Mouse (Mus musculus): ENCODE measurements around the gene Mylpf.

The Mylpf gene

DNA sequence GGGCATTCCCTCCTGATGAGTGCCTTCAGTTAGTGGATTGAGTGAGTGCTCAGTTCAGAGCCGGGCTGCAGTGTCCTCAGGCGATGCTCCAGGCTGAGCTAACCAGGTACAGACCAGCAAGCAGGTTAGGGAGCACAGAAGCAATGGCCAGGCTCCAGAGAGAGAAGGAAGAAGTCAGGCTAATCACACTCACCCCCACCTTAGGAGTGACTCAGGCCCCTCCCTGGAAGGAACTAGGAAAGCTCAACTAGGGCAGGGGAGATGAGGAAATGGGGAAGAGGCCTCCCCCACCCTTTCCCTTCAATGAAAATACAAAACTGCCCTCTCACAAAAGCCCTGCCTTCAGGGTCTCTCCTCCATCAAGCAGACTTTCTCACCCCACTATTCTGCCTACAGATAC is 2.1 kb upstream of the Mylpf start:
- no peak for DNase-seq (ENCODE audit: low spot score in 2 of 2)

DNA sequence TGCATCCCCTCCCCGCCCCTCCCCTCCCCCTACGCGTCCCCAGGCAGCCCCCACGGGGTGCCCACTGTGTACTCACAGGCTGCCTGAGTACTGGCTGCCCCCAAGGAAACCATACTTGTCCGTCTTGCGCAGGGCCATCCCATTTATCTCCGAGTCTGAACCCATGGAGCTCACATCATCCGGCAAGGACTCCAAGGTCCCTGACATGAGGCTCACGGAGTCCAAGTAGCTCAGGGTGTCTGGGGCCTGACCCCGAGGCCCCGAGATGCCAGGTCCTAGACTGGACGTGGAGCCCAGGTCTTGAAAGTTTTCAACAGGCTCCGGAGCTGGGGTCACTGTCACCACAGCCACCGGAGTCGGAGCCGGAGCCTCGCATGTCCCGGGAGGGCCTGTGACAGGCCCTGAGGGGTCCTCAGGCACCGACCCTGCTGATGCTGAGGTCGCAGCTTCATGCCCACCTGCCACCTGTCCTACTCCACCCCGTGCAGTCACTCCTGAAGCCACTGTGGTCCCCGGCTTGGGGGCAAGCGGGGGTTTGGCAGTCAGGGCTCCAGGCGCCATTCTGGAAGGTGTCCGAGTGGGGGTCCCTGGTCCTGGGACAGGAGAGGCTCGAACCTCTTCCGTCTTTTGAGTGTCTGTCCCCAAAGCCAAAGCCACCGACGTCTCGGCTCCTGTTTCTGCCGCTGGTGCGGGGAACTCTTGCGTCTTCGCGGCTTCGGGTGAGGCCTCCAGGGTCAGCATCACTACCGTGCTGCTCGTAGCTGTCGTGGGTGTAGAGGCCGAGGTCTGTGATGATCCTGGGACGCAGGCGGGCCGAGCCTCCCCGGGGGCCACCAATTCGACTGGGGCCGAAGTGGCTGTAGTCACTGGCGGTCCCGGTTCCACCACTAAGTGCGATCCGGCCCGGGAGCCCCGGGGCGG is 1.1 kb upstream of the Mylpf start:
- DNase-seq (ENCODE audit: low spot score in 2 of 2): no peak

DNA sequence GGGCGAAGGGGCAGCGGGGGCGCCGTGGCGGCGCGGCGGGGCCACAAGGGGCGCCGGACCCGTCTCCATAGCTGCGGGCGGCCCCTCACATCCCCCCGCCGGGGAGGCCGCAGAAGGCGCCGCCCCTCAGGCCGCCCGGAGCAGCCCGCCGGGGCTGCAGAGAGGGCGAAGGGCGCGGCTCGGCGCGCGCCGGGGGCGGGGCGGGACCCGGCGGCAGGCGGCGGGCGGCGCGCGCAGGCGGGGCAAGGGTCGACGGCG is 466 bp upstream of the Mylpf start, which contains the start of gene Tbc1d10b:
TSS of gene Tbc1d10b (minus strand) at position 174 of the 258 bp plus-strand sequence.
- no peak for DNase-seq (ENCODE audit: low spot score in 2 of 2)

DNA sequence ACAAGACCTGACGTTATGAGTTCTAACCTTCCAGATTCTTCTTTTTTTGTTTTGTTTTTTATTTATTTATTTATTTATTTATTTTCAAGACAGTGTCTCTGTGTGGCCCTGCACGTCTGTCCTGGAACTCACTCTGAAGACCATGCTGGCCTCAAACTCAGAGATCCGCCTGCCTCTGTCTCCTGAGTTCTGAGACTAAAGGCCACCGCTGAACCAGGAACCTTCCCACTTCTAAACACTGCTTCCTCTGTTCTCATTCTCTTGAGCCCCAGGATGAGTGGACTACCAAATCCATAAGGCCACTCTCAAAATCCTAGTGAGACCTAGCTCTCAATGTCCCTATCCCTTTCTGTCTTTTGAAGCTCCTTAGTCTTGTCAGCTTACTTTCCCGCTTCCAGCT is 1.2 kb downstream of the Mylpf start:
- no peak for DNase-seq (ENCODE audit: low spot score in 2 of 2)

DNA sequence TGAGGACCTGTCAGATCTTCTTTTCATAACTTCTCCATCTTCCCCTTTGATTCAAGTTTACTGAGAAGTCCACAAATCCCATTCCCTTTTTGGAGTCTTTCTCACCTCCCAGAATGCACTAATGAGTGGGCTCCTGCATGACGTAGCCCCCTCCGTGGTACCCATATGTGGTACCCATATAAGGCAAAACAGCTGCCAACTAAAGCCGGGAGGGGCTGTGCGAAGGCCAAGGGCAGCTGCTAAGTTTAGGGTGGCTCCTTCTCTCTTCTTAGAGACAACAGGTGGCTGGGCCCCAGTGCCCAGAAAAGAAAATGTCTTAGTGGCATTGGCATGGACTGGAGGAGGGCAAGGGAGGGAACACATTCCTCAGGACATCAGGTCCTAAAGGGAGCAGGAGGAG is 1.6 kb downstream of the Mylpf start:
- no peak for DNase-seq (ENCODE audit: low spot score in 2 of 2)

DNA sequence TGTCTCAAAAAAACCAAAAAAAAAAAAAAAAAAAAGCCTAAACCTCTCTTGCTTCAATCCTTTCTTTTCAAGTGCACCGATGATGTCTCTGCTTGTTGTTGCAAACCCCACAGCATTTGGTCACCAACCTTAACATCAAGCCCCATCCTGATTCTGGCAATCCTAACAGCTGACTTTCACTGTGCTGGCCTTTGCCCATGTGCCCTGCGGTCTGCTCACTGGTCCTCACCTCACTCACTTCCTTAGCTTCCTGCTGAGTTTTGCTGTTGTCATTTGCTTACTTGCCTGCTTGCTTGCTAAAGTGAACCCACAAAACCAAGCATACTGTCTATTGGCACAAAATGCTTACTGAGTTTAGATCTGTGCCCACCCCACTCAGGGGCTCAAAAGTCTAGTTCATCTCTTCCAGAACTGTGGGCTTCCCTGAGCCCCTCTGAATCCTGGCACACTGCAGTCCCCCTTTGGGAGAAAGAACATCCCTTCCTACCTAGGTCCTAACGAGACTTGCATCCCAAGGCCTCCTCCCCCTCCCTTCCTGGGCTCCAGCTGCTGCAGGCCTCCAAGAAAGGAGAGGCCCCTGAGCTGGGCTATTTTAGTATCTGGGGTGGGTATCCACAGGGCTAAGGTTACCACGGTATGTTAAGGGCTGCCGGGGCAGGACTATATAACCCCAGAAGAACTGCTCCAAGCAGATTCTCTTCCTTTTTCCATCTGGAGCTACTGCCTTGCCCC is 2.5 kb downstream of the Mylpf start:
- DNase-seq (ENCODE audit: low spot score in 2 of 2): no peak

DNA sequence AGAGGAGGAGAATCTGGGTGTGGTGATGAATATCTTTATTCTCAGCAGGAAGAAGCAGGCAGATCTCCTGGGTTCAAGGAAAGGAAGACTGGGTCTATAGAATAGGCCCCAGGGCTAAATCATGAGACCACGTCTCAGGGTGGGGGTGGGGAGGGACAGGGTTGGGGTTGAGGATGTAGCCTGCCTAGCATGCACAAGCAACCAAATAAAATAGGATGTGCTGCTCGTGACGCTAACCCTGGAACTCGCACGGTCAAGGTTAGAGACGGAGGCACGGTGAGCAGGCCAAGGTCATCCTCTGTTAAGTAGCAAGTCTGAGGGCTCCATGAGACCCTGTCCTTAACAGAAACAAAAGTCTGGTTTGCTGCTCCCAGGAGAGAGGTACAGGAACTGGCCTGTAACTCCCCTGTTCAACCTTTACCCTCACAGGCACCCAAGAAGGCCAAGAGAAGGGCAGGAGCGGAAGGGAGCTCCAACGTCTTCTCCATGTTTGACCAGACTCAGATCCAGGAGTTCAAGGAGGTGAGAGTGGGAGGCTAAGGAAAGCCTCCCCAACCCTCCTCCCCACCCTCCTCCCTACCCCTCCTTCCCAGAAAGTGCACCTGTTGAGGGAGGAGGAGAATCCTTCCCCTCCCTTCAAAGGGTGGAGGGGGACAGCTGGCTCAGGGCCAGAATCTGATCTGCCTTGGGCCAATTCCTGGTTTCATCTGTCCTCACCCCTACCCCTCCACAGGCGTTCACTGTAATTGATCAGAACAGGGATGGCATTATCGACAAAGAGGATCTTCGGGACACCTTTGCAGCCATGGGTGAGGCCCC is 4.0 kb downstream of the Mylpf start:
- DNase-seq (ENCODE audit: low spot score in 2 of 2): no peak

DNA sequence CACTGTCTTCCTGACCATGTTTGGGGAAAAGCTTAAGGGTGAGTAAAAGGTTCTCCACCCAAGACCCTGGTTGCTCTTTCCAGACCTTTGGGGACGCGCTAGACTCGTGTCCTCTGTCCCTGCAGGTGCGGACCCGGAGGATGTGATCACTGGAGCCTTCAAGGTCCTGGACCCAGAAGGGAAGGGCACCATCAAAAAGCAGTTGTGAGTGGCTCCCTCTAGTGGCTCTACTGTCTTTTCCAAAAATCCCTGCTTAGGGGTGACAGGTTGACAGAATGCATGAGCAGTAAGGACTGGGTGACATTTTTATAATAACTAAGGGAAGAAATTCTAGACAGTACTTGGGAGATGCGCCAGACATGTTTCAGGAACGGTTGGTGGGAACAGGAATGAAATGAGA is 4.8 kb downstream of the Mylpf start:
- no peak for DNase-seq (ENCODE audit: low spot score in 2 of 2)

DNA sequence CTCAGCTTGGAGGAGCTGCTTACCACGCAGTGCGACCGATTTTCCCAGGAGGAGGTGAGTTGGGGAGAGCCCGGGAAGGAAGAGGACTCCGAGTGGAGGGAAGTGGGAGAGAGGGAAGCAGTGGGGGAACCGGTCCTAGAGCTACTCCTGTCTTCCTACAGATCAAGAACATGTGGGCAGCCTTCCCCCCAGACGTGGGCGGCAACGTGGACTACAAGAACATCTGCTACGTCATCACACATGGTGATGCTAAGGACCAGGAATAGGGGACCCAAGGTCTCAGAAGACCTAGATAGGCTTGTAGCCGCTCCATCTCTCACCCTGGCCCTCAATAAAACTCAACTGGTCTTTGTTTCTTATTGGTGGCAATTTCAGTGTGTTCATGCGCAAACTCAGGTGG is 5.2 kb downstream of the Mylpf start:
- DNase-seq (ENCODE audit: low spot score in 2 of 2): no peak

DNA sequence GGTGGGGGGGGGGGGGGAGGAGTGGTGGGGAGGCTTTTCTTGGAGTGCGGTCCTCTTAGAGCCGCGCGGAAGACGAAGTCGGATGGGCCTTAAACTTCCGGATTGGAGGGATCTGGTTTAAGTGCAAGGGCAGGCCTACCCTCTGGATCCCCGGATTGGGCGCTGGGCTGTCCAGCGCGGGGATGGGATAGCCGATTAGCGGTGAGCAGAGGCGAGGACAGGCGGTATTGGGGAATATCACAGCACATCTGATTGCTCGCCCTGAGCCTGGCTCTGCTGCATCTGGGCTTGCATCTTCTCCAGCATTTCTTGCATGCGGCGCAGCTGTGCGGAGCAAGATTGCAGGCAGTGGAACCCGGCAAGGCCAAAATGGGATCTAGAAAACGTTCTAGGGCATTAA is 5.8 kb downstream of the Mylpf start:
- DNase-seq (ENCODE audit: low spot score in 2 of 2): no peak

DNA sequence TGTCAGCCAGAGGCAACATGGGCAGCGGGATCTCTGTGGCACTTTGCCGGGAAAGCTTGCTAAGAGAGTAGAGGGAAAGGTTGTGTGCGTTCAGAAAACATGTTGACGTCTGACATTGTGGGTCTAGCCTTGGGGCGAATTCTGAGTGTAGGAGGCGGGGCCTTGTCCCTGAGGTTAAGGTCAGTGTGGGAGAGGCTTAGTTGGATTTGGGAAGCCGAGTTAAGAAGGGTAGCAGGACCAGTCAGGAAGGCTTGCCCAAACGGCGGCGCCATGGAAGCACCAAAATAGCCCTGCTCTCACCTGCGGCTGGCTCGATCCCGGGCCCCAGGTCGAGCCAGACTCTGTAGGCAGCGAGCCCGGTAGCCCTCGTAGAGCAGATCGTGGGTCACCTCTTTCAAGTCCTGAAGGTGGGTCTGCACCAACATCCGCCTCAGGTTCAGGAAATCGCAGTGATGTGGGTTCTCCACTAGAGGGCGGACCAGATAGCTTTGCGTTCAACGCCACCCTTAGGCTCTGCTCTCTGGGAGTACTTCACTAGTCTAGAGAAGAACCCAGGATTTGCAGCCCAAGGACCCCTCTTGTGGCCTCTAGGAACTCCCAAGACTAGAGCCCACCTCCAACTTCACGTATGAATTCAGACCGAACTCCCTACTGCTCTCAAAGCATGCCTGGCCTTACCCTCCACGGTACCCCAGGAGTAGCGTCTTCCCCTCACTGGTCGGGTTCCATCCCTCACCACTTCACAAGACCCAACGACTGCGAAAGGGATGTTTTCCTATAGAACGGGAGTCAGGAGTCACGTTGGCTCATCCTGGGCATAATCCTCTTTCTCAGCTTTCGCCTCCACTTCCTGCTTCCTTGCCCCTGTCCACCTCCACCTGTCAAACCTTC is 6.5 kb downstream of the Mylpf start:
- DNase-seq (ENCODE audit: low spot score in 2 of 2): peak in 1 of 2 experiments; percentile 61

DNA sequence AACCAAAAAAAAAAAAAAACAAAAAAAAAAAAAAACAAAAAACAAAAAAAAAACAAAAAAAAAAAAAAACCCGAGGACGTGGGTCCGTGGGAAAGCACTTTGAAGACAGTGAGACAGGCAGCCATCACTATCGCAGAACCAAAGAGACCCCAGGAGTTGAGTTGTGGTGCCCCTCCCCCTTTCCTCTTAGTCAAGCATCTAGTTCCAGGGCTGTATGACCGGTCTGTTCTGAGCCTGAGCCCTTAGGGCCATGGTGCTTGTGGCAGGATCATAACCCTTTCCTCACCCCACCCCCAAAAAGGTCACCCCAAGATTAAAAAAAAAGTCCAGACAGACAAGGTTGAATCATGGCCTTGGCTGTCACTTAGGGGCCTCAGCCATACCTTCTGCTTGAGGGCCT is 7.6 kb downstream of the Mylpf start:
- no peak for DNase-seq (ENCODE audit: low spot score in 2 of 2)

DNA sequence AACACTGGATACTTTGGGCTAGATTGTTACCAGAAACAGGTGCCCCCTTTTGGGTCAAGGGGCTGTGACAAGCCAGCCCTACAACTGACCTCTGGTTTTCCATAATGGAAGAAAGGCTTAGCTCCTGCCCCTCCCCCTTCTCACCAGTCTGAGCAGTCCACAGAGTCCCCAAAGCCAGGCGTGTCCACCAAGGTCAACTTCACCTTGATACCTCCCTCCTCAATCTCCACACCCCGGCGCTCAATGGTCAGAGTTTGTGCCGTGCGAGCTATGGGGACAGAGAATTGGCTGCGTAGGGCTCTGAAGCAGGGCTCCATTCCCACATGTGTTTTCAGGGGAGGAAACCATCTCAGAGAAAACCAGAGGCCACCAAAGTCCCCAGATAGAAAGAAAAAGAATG is 8.8 kb downstream of the Mylpf start:
- no peak for DNase-seq (ENCODE audit: low spot score in 2 of 2)

DNA sequence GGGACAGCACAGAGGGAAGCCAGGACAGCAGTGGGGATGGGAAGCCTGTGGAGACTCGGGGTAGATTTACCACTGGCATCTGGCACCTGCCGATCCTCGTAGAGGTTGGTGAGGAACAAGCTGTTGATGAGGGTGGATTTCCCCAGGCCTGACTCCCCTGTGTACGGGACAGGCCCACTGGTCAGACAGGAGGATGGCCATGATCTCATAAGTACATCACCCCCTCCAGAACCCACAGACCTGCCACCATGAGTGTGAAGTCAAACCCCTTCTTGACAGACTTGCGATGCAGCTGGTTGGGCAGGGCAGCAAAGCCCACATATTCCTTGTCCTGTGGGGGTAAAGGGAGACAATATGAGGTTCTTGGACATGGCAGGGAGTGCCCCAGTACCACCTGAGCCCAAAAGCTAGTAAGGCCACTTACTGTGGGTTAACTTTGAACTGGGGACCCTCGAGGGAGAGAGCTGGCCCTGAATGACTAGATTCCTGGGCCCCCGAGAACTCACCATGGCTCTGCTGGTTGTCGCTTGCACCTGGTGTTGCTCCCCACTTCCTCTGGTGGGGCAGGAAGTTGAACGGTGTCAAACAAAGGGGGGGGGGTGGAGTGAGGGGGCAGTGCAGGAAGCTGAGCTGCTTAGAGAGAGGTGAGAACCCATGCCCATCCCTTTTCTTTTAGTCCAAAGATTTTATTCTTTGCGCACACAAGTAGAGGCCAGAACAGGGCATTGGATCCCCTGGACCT is 9.4 kb downstream of the Mylpf start:
- no peak for DNase-seq (ENCODE audit: low spot score in 2 of 2)

DNA sequence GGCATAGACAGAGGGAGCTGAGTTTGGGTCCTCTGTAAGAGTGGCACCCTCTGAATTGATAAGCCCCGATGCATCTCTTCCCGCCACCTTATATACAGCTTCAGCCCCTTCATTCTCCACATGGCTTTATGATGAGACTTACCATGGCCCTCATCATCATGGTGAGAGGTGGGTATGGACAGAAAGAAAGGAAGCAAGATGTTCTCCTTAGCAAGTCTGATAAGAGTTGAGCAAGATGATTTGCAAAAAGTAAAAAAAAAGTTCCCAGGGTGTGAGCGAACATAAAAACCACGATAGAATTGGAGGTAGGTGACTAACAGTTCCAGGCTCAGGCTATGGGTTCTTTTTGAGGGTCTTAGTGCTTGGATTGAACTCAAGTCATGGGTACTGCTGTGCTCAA is 10.0 kb downstream of the Mylpf start:
- DNase-seq (ENCODE audit: low spot score in 2 of 2): no peak

DNA sequence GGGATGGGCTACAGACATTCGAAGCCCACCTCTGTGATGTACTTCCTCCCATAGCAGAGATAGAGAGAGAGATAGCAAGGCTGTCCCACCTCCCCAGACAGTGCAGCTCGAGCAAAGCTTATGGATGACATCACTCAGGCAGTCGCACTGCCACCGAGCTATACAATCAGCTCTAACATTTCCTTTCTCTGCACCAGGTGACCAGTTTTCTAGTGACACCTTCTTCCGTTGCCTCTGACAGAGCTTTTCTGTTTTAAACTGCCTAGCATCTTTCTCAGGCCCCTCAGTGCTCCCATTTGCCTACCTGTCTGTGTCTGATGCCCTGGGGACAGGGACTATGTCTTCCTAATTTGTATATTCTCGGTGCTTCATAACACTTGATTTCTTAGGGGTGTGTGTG is 11.8 kb downstream of the Mylpf start:
- no peak for DNase-seq (ENCODE audit: low spot score in 2 of 2)

DNA sequence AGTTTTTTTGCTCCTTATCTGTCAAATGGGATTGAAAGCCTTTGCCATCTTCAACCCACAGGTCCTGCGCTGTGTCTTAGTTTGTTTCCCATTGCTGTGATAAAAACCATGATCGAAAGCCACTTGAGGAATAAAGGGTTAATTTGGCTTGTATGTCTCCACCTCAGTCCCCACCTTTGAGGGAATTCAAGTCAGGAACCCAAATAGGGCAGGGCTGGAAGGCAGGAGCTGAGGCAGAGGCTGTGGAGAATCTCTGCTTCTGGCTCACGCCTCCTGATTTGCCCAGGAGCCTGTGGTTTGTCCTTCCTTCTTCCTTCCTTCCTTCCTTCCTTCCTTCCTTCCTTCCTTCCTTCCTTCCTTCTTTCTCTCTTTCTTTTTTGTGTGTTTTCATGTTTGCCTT is 14.4 kb downstream of the Mylpf start:
- no peak for DNase-seq (ENCODE audit: low spot score in 2 of 2)

DNA sequence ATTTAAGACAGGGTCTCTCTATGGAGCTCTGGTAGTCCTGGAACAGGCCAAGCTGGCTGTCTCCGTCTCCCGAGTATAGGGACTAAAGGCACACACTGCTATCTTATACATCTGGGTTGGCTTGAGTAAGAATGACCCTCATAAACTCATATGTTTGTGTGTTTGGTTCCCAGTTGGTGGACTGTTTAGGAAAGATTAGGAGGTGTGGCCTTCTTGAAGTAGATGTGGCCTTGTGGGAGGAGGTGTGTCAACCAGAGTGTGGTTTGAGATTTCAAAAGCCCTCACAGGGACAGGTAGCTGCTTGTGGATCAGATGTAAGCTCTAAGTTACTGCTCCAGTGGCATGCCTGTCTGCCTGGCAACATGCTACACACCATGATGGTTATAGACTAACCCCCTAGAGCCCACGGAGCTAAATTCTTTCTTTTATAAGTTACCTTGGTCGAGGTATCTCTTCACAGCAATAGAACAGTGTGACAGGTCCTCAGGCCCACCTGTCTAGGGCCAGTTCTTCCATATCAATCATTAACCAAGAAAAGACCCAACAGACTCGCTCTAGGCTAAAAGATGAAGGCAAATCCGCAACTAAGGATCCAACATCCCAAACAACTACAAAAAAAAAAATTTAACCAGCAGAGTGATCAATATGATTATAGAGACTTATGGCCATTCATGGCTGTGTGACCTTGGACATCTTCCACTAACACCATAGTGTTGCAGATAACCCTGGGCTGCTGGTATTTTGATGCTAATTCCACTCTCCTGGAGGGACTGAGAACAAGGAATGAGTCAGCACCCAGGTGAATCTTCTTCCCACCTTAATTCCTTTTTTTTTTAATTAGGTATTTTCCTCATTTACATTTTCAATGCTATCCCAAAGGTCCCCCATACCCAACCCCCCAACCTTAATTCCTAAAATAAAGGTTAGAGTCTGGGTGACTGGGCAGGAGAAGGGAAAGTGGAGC is 15.1 kb downstream of the Mylpf start:
- no peak for DNase-seq (ENCODE audit: low spot score in 2 of 2)

DNA sequence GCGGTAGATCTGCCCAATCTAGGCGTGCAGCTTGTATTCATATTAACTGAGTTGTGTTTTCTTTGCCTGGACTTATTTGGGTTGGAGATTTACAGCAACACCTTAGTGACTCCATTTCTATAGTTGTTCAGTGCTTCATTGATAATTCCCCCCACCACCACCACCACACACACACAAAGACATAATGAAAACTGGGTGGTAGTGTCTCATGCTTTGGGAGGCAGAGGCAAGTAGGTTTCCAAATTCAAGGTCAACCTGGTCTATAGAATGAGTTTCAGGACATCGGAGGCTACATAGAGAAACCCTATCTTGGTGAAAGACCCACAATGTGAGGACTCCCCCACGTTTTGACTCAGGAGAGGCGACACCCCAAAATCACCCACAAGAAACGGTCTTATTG is 15.9 kb downstream of the Mylpf start:
- DNase-seq (ENCODE audit: low spot score in 2 of 2): no peak
